Mouse (Mus musculus): ENCODE results near the gene Zkscan7.

DNA sequence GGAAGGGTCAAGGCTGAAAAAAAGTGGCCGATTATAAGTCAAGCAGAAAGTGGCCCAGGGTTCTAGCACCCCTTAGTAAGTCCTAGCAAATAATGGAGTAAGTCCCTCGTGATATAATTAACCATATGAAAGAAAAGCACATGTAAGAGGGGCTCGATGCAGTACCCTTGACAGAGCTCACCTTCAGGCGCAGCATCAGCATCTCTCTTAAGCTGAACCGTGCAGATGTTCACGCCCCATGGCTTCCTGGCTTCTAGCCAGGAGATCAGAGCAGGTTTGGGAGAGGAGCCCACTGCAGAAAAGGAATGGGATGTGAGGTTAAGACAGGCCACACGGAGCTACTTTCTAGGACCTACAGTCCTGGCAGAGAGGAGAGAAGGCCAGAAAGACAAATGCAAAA lies 31.0 kb upstream of the Zkscan7 start:
- no peak for TF ChIP-seq CTCF (IDR thresholded peaks at IDR 0.05; ENCODE audit: low read depth)
- no peak for TF ChIP-seq EP300 (IDR thresholded peaks at IDR 0.05; ENCODE audit: low read depth)

All from liver, postnatal 0 days (tissue).